Mouse (Mus musculus) stomach, embryonic 15.5 days (tissue): ENCODE measurements around the gene Myg1. TPM values are rescaled to one million over a fixed set of nuclear protein-coding genes. Genes with fewer than 3 reads are reported as not detected.

Source experiments
- ATAC-seq: fragments of 200-750 bp; cut with Nextera tagmentation; 2 replicates; pipeline ENCODE4 v1.8.0; 2017; ENCODE audit warnings: low read depth, moderate number of reproducible peaks, moderate TSS enrichment; ENCODE audit not compliant: insufficient read depth, low FRiP score
- H3K27ac ChIP-seq: fragments of 300-500 bp; sonication (generic); 2 replicates; pipeline ENCODE4 v1.5.1; 2015; ENCODE audit warnings: mild to moderate bottlenecking, inconsistent platforms
- H3K27me3 ChIP-seq: fragments of 300-500 bp; sonication (generic); replicated peaks from 2 replicates; pipeline ENCODE4 v1.6.1; 2015; ENCODE audit warnings: inconsistent platforms
- H3K36me3 ChIP-seq: fragments of 300-500 bp; sonication (generic); 2 replicates; pipeline ENCODE4 v1.6.1; 2015; ENCODE audit warnings: inconsistent platforms
- H3K4me1 ChIP-seq: fragments of 300-500 bp; sonication (generic); 2 replicates; pipeline ENCODE4 v1.6.1; 2015; ENCODE audit warnings: inconsistent platforms
- H3K4me2 ChIP-seq: fragments of 300-500 bp; sonication (generic); 2 replicates; pipeline ENCODE4 v1.6.1; 2015; ENCODE audit warnings: mild to moderate bottlenecking, inconsistent platforms
- H3K4me3 ChIP-seq: fragments of 300-500 bp; sonication (generic); replicated peaks from 2 replicates; pipeline ENCODE4 v1.5.1; 2015; ENCODE audit warnings: inconsistent platforms
- H3K9ac ChIP-seq: fragments of 300-500 bp; sonication (generic); 2 replicates; pipeline ENCODE4 v1.6.1; 2015; ENCODE audit warnings: inconsistent platforms
- H3K9me3 ChIP-seq: fragments of 300-500 bp; sonication (generic); 2 replicates; pipeline ENCODE4 v1.6.1; 2016; ENCODE audit warnings: inconsistent platforms
- WGBS: fragments of 180-500 bp; shearing (Covaris S2); methylation state at CpG from one replicate; pipeline ENCODE4 v1.1.7; 2015; 5-methylcytosine and 5-hydroxymethylcytosine counted together
- polyA plus RNA-seq: library from polyadenylated mRNA; unstranded; fragments of >200 nt; fragmentation: Nextera tagmentation; extraction: Ambion mirVana; gene quantifications from 2 replicates; pipeline ENCODE4 v1.2.1, GENCODE M21; 2015

Gene Myg1
- polyA plus RNA-seq, 1 experiment from 2014 or later, result 85.5 TPM

DNA sequence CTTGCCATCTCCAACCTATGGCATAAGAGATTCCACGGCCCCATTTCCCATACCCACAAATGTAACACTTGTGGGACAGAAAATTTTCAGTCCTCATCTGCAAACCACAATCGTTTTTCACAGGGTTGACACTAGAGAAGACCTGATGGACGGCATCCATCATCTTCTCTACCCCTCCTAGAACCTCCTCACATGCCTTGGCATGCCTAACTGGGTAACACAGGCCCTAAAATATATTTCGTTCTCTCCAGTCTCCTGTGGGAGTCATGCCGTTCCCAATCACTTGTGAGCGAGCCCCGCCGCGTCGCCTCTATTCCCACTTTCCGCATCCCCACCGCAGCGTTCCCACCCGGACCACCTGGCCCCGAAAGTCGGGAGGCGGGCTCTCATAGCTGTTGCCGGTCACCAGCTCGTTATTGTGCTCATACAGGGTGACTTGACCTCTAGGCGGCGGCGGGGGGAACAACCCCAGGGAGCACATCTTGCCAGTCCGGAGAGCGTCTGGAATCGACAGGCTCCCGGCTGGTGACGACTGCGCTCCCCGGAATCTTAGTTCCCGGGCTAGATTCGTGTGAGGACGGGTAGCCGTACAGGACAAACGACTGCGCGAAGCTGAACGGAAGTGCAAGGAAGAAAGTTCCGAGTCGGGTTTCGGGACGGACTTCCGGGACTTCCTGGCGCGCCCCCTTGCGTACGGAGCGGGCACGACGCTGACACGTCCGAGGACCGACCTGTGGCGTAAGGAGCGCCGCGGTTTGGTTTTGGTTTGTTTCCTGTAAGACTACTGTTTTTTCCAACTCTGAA is 18.8 kb downstream of the Myg1 start, which contains the start of gene Aaas:
Gene Aaas, minus strand, starts transcription at position 634 of the 804 bp plus-strand sequence.
- H3K4me1 ChIP-seq, result peaks cover 11% of the 10 kb centered on the region

DNA sequence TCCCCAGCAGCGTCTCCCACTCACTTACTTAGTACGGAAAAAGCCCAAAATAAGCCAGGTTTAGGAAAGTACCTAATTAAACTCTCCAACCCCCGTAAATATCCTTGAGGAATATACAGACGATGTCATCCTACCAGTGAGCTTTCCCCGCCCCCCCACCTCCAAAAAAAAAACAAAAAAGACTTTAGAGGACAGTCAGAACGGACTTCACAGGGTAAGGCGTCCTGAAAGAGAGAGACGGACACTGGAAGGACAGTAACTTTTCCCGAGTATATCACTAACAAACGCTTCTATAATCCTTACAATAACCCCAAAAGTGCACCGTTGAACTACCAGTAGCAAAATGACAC is 19.4 kb downstream of the Myg1 start:
- H3K27ac ChIP-seq, result peak overlapping the region; percentile 77; the same call in 1 of the 2 replicates
- H3K4me1 ChIP-seq, result peaks cover 14% of the 10 kb centered on the region
- H3K4me2 ChIP-seq, result peak overlapping the region; percentile 47
- peak; percentile 16; the same call in 1 of the 2 replicates for ATAC-seq
- H3K27me3 ChIP-seq, result no peaks in the 10 kb centered on the region
- H3K9ac ChIP-seq, result no peak overlapping the region
- peak overlapping the region; percentile 80 for H3K4me3 ChIP-seq
- 7% methylated on average over 11 of the region's 11 CpGs for WGBS
- H3K9me3 ChIP-seq, result no peaks in the 10 kb centered on the region
- peaks cover 8% of the 10 kb centered on the region for H3K36me3 ChIP-seq

More for the DNA sequence above, 18.8 kb downstream of the Myg1 start, which contains the start of gene Aaas:
- Histone ChIP-seq H3K27me3 (no peaks in the 10 kb centered on the region), H3K4me2 (peak within 1 kb of the TSS; percentile 76), H3K9ac (peak within 1 kb of the TSS; percentile 82), H3K9me3 (no peaks in the 10 kb centered on the region), H3K36me3 (peaks cover 12% of the 10 kb centered on the region), H3K4me3 (peak within 1 kb of the TSS; percentile 80), H3K27ac (peak within 1 kb of the TSS; percentile 77)
- WGBS, result under 1% methylated on average over 56 of the region's 56 CpGs
- ATAC-seq, result peak; percentile 89

DNA sequence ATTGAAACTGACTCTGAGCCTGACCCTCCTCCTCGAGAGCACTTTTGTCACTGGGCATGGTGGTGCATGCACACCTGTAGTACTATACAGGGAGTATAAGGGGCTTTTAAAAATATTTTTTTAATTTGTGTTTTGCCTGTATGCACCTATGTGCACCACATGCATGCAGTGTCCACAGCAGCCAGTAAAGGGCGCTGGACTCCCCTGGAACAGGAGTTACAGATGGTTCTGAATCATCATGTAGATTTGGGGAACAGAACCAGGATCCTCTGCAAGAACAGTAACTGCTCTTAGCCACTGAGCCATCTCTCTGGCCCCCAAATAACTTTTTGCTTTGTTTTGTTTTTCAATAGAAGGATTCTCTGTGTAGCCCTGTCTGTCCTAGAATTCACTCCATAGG is 20.7 kb downstream of the Myg1 start:
- Histone ChIP-seq H3K4me2 (no peak overlapping the region), H3K27ac (no peak overlapping the region), H3K27me3 (0 out of 2 replicates have a peak, but pooled peaks cover 10% of the 10 kb centered on the region), H3K9ac (no peak overlapping the region), H3K36me3 (no peaks in the 10 kb centered on the region), H3K4me1 (peaks cover 22% of the 10 kb centered on the region), H3K4me3 (no peak overlapping the region), H3K9me3 (no peaks in the 10 kb centered on the region)
- 52% methylated on average over 2 of the region's 2 CpGs for WGBS
- no peak for ATAC-seq

- Histone ChIP-seq H3K36me3 (no peaks in the 10 kb centered on the region), H3K4me1 (peaks cover 35% of the 10 kb centered on the region), H3K9ac (no peak overlapping the region), H3K9me3 (no peaks in the 10 kb centered on the region), H3K27ac (no peak overlapping the region), H3K4me3 (no peak overlapping the region), H3K27me3 (peaks cover 19% of the 10 kb centered on the region), H3K4me2 (no peak overlapping the region)
- no peak for ATAC-seq
- WGBS, result 86% methylated on average over 2 of the region's 2 CpGs
These were observed 22.5 kb downstream of the Myg1 start for GRCm38 (mm10) chr15:102353986-102354385.

GRCm38 (mm10) chr15:102355134-102355870 is 23.8 kb downstream of the Myg1 start:
- no peaks in the 10 kb centered on the region for H3K36me3 ChIP-seq
- H3K4me2 ChIP-seq, result peak overlapping the region; percentile 93
- WGBS, result under 1% methylated on average over 49 of the region's 49 CpGs
- peak overlapping the region; percentile 50 for H3K4me3 ChIP-seq
- H3K9me3 ChIP-seq, result no peaks in the 10 kb centered on the region
- peaks cover 20% of the 10 kb centered on the region for H3K27me3 ChIP-seq
- peak overlapping the region; percentile 65 for H3K9ac ChIP-seq
- H3K4me1 ChIP-seq, result peaks cover 31% of the 10 kb centered on the region
- H3K27ac ChIP-seq, result peak overlapping the region; percentile 79
- ATAC-seq, result peak; percentile 42; the same call in 1 of the 2 replicates

DNA sequence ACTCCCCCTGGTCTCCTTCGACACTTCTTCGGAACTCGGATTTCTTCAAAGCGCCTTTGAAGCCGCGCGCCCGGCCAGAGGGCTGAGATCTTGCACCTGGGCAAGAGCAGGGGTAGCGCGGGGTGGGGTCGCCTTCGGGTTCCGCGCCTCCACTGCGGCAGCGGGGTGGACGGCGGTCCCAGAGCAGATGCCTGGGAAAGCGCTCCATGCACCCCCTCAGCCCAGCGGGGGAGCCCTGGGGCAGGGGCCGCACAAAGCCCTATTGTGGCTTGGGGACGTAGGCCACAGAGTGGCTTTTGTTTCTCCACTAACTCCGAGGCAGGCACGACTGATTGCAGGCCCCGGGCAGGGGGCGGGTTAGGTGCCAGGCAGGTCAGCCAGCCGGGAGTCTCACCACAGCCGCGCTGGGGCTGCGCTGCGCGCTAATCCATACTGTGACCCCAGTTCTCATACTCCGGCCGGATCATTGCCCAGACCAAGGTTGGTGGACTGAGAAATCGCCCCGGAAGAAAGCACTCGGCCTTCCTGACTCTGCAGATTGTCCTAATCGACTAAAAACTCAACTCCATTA is 24.4 kb downstream of the Myg1 start:
- Histone ChIP-seq H3K36me3 (no peaks in the 10 kb centered on the region), H3K4me3 (peak overlapping the region; percentile 50), H3K9me3 (no peaks in the 10 kb centered on the region), H3K27me3 (peaks cover 20% of the 10 kb centered on the region), H3K4me2 (peak overlapping the region; percentile 93), H3K4me1 (peaks cover 31% of the 10 kb centered on the region), H3K9ac (peak overlapping the region; percentile 65), H3K27ac (peak overlapping the region; percentile 79)
- WGBS, result 8% methylated on average over 38 of the region's 38 CpGs
- peak; percentile 51; the same call in 1 of the 2 replicates for ATAC-seq

GRCm38 (mm10) chr15:102356501-102357325 is 25.2 kb downstream of the Myg1 start:
- peaks cover 28% of the 10 kb centered on the region for H3K4me1 ChIP-seq
- no peaks in the 10 kb centered on the region for H3K9me3 ChIP-seq
- H3K27ac ChIP-seq, result peak overlapping the region; percentile 79
- WGBS, result 52% methylated on average over 16 of the region's 16 CpGs
- H3K27me3 ChIP-seq, result peaks cover 20% of the 10 kb centered on the region
- no peak overlapping the region for H3K9ac ChIP-seq
- peak overlapping the region; percentile 93 for H3K4me2 ChIP-seq
- peak overlapping the region; percentile 50 for H3K4me3 ChIP-seq
- ATAC-seq, result no peak
- no peaks in the 10 kb centered on the region for H3K36me3 ChIP-seq

DNA sequence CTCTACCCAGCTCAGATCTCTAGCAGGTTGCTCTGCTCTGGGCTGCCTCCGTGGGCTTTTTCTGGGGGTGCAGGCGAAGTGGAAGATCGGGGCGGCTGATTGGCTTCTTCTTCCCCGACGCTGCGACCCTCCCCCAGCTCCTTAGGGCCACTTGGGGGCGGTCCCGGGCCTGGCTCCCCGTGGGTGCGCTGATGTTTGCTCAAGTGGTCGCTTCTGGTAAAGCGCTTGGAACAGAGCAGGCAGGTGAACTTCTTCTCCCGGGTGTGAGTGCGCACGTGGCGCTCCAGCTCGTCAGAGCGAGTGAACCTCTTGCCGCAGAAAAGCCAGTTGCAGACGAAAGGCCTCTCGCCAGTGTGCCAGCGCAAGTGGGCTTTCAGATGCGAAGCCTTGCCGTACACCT is 26.6 kb downstream of the Myg1 start:
- Histone ChIP-seq H3K4me2 (peak overlapping the region; percentile 46), H3K36me3 (no peaks in the 10 kb centered on the region), H3K9me3 (no peaks in the 10 kb centered on the region), H3K27ac (no peak overlapping the region), H3K27me3 (peaks cover 20% of the 10 kb centered on the region), H3K9ac (no peak overlapping the region), H3K4me3 (0 out of 2 replicates have a peak overlapping the region, but pooled peaks have one; percentile 2), H3K4me1 (peaks cover 36% of the 10 kb centered on the region)
- WGBS, result 8% methylated on average over 25 of the region's 25 CpGs
- ATAC-seq, result no peak

DNA sequence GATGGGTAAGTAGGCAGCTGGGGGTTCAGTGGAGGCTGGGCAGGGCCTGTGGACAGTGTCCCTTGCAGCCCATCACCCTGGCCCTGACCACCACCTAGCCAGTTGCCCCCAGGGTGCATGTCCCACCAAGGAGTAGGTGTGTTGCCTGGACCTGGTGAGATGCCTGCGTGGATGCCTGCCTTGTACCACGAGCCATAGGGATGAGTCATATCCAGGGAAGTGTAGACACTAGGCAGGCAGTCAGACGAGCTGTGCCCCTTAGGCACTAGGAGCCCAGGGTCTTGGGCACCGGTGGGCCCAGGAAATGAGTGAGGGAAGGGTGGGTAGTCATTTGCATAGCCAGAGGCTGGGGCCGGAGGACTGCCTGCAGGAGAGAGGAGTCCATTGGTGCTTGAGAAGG is 27.3 kb downstream of the Myg1 start:
- H3K36me3 ChIP-seq, result no peaks in the 10 kb centered on the region

DNA sequence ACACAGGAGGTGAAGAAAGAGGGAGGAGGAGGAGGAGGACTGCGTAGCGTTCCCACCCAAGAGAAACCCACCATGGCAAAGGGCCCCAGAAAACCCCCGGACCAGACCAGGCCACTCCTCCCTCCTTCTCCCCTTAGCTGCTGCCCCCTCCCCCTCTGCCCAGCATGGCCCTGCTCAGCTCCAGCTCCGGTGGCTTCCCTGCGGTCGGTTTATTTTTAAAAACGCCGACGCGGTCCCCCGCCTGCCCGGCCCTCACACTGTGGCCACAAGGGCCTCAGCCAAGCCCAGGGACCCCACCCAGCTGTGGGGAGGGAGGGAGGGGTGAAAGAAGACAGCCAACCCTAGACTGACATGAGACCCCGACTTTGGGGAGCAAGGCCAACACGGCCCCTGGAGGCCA is 31.1 kb downstream of the Myg1 start:
- no peaks in the 10 kb centered on the region for H3K9me3 ChIP-seq
- WGBS, result 8% methylated on average over 14 of the region's 14 CpGs
- ATAC-seq, result no peak
- no peak overlapping the region for H3K9ac ChIP-seq
- peak overlapping the region; percentile 48; the same call in 1 of the 2 replicates for H3K27ac ChIP-seq
- H3K4me3 ChIP-seq, result peak overlapping the region; percentile 14
- peaks cover 10% of the 10 kb centered on the region for H3K27me3 ChIP-seq
- no peaks in the 10 kb centered on the region for H3K36me3 ChIP-seq
- H3K4me1 ChIP-seq, result peaks cover 27% of the 10 kb centered on the region
- H3K4me2 ChIP-seq, result peak overlapping the region; percentile 45

More for the DNA sequence above, 27.3 kb downstream of the Myg1 start:
- peaks cover 20% of the 10 kb centered on the region for H3K27me3 ChIP-seq
- H3K4me3 ChIP-seq, result no peak overlapping the region
- H3K27ac ChIP-seq, result no peak overlapping the region
- ATAC-seq, result no peak
- peak overlapping the region; percentile 46 for H3K4me2 ChIP-seq
- H3K9me3 ChIP-seq, result no peaks in the 10 kb centered on the region
- peaks cover 36% of the 10 kb centered on the region for H3K4me1 ChIP-seq
- H3K9ac ChIP-seq, result no peak overlapping the region
- WGBS, result 41% methylated on average over 5 of the region's 5 CpGs

DNA sequence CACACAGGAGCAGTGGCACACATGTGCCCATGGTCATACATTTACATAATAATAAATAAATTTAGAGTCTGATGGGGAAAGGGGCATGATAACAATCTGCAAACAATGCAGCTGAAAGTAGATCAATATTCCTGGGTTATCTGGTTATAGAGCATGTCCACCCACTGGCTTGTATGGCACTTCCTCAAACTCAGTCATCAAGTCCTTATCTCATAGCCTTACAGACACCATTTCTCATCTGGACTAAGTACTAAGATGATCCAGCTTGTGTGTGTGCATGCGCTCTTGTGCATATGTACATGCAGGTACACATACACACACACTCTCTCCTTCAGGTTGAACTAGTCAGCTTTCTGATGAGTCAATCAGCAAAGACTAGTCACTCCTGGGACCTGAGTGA is 33.2 kb downstream of the Myg1 start:
- Histone ChIP-seq H3K9ac (no peak overlapping the region), H3K27me3 (0 out of 2 replicates have a peak, but pooled peaks cover 3% of the 10 kb centered on the region), H3K4me2 (no peak overlapping the region), H3K36me3 (no peaks in the 10 kb centered on the region), H3K9me3 (no peaks in the 10 kb centered on the region), H3K27ac (no peak overlapping the region), H3K4me3 (no peak overlapping the region), H3K4me1 (peaks cover 17% of the 10 kb centered on the region)
- WGBS, result 79% methylated on average over 1 of the region's 1 CpGs
- ATAC-seq, result no peak
